Mouse (Mus musculus) yolk sac, embryonic 10.5 days (tissue): ENCODE results near the gene Idnk.

Experiments used
- DNase-seq: peaks from one replicate; pipeline ENCODE4 v3.0.0-alpha.2; 2017; ENCODE audit warnings: low spot score

The Idnk gene

GRCm38 (mm10) chr13:58193221-58193620 lies 35.8 kb downstream of the Idnk start:
- DNase-seq: no peak

GRCm38 (mm10) chr13:58194908-58195307 lies 37.5 kb downstream of the Idnk start:
- DNase-seq: no peak

GRCm38 (mm10) chr13:58197211-58197610 lies 39.8 kb downstream of the Idnk start:
- no peak for DNase-seq

- DNase-seq: no peak
These were observed 40.7 kb downstream of the Idnk start for GRCm38 (mm10) chr13:58197981-58198640.

GRCm38 (mm10) chr13:58201343-58201742 lies 43.9 kb downstream of the Idnk start:
- no peak for DNase-seq

GRCm38 (mm10) chr13:58201908-58202307 lies 44.5 kb downstream of the Idnk start:
- DNase-seq: no peak

GRCm38 (mm10) chr13:58202903-58203302 lies 45.5 kb downstream of the Idnk start:
- DNase-seq: no peak

GRCm38 (mm10) chr13:58204202-58204601 lies 46.8 kb downstream of the Idnk start:
- DNase-seq: no peak

GRCm38 (mm10) chr13:58204986-58205385 lies 47.5 kb downstream of the Idnk start:
- DNase-seq: no peak

GRCm38 (mm10) chr13:58206084-58206483 lies 48.6 kb downstream of the Idnk start:
- no peak for DNase-seq

GRCm38 (mm10) chr13:58210441-58210840 lies 53.0 kb downstream of the Idnk start:
- DNase-seq: no peak

- no peak for DNase-seq
These were observed 55.1 kb downstream of the Idnk start for GRCm38 (mm10) chr13:58212530-58212929.

- peak; percentile 24 for DNase-seq
These were observed 56.4 kb downstream of the Idnk start for GRCm38 (mm10) chr13:58213801-58214200.
